ENCODE assay signal across 7 mouse cellular contexts in the genomic region with DNA sequence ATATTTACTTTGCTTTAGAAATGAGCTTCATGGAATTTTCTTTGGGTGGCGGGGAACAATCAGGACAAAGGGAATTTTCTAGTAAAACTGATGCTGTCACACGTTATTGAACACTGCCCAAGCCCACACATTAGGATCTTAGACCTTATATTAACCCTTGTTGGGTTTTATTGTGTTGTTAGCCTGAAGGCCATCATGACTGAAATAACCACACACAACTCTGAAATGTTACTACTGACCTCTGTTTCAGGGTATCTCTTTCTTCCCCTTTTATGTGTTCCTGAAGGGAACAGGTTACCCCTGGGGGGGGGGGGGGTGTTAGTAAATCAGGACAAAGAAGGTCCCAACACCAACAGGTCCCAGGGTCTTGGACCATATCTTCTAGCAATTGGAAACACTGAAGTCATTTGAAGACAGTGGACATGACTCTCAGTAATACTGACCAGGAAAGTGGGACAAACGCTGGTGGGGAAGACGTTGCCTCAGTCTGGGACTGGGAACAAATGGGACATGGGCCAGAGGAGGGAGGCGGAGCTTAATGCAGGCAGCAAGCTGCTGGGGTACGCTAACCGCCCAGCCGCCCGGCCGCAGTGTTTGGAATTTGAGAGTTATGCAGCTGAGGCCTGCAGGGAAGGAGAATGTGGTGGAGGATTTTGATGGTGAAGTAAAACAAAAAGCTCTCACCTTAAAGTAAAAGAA.
DNase-seq lines count a peak whose midpoint lies in the region; ATAC-seq lines count a peak whose summit lies in the region.

No protein-coding gene starts in this region.

- WGBS in heart, embryonic 14.5 days, result 62% methylated on average over 10 of the region's 10 CpGs

- peaks cover 5% of the 10 kb centered on the region; the same call in 1 of the 2 replicates for H3K36me3 ChIP-seq in heart, embryonic 14.5 days (ENCODE audit: control insufficient read depth, insufficient read depth, low read length)

- no peaks in the 10 kb centered on the region for H3K9me3 ChIP-seq in heart, embryonic 14.5 days (ENCODE audit: control insufficient read depth, low read length)

- peak overlapping the region; percentile 59 for H3K4me2 ChIP-seq in heart, embryonic 14.5 days (ENCODE audit: low read length)

- H3K4me1 ChIP-seq in heart, embryonic 14.5 days (ENCODE audit: control insufficient read depth in 2 of 2, insufficient read depth in 2 of 2, low read length in 2 of 2), result peaks cover 27 to 52% of the 10 kb centered on the region in 2 experiments

- no peak overlapping the region for H3K4me3 ChIP-seq in heart, embryonic 14.5 days (ENCODE audit: control insufficient read depth in 1 of 2, insufficient read depth in 1 of 2, low read depth in 1 of 2, low read length in 2 of 2)

- peak overlapping the region; percentile 92 to 94 for H3K27ac ChIP-seq in heart, embryonic 14.5 days (replicated peaks in 1 of 2; ENCODE audit: control insufficient read depth in 1 of 2, insufficient read depth in 1 of 2, low read depth in 2 of 2, low read length in 2 of 2)

- no peak for ATAC-seq in heart, embryonic 14.5 days (ENCODE audit: insufficient number of reproducible peaks, insufficient read depth, low FRiP score, low read depth)
- no peak for ATAC-seq in granulocyte monocyte progenitor cell, adult 5-6 weeks (replicated peaks; ENCODE audit: poor library complexity, severe bottlenecking)

- H3K27me3 ChIP-seq in heart, embryonic 14.5 days (ENCODE audit: control insufficient read depth, insufficient read depth, low read length), result no peaks in the 10 kb centered on the region

- peak; percentile 61 for DNase-seq in retina, postnatal 1 day
- DNase-seq in retina, embryonic 14.5 days (ENCODE audit: low spot score), result no peak
- peak; percentile 59 to 67 for DNase-seq in kidney, postnatal 4 days
- no peak for DNase-seq in ovary, adult 18-20 months (ENCODE audit: low spot score)
- DNase-seq in layer of hippocampus, adult 9-11 months, result no peak

- H3K9ac ChIP-seq in heart, embryonic 14.5 days (ENCODE audit: low read length), result 0 out of 2 replicates have a peak overlapping the region, but pooled peaks have one; percentile 1

Comparison
In these comparisons a context has a peak if more than half of its experiments do, and no peak if none do; other contexts are left out.
1. DNase-seq: peak in retina, postnatal 1 day (single experiment) and kidney, postnatal 4 days (2 of 2); none in retina, embryonic 14.5 days (single experiment), ovary, adult 18-20 months (single experiment) and layer of hippocampus, adult 9-11 months (single experiment).